Mouse (Mus musculus) lung, embryonic 15.5 days (tissue): ENCODE data around the gene Eed. TPM values are rescaled to one million over a fixed set of nuclear protein-coding genes. Genes with fewer than 3 reads are reported as not detected.

Experiments used
- ATAC-seq: fragments of 200-750 bp; cut with Nextera tagmentation; 2 replicates; pipeline ENCODE4 v1.8.0; 2017; ENCODE audit warnings: moderate number of reproducible peaks, borderline replicate concordance; ENCODE audit not compliant: low FRiP score, low TSS enrichment; ENCODE audit errors: extremely low read depth
- H3K27ac ChIP-seq: fragments of 300-500 bp; sonication (generic); 2 replicates; pipeline ENCODE4 v1.5.1; 2015; ENCODE audit warnings: moderate library complexity, mild to moderate bottlenecking, inconsistent platforms
- H3K27me3 ChIP-seq: fragments of 300-500 bp; sonication (generic); 2 replicates; pipeline ENCODE4 v1.6.1; 2015; ENCODE audit warnings: inconsistent platforms
- H3K36me3 ChIP-seq: fragments of 300-500 bp; sonication (generic); 2 replicates; pipeline ENCODE4 v1.6.1; 2015; ENCODE audit warnings: inconsistent platforms
- H3K4me1 ChIP-seq: fragments of 300-500 bp; sonication (generic); 2 replicates; pipeline ENCODE4 v1.6.1; 2015; ENCODE audit warnings: inconsistent platforms
- H3K4me2 ChIP-seq: fragments of 300-500 bp; sonication (generic); 2 replicates; pipeline ENCODE4 v1.6.1; 2015; ENCODE audit warnings: inconsistent platforms, mild to moderate bottlenecking, moderate library complexity
- H3K4me3 ChIP-seq: fragments of 300-500 bp; sonication (generic); 2 replicates; pipeline ENCODE4 v1.5.1; 2015; ENCODE audit warnings: mild to moderate bottlenecking, inconsistent platforms
- H3K9ac ChIP-seq: fragments of 300-500 bp; sonication (generic); 2 replicates; pipeline ENCODE4 v1.6.1; 2015; ENCODE audit warnings: inconsistent platforms
- H3K9me3 ChIP-seq: fragments of 300-500 bp; sonication (generic); 2 replicates; pipeline ENCODE4 v1.6.1; 2016; ENCODE audit warnings: inconsistent platforms
- WGBS: fragments of 180-500 bp; shearing (Covaris S2); methylation state at CpG from one replicate; pipeline ENCODE4 v1.1.7; 2015; 5-methylcytosine and 5-hydroxymethylcytosine counted together
- polyA plus RNA-seq: library from polyadenylated mRNA; unstranded; fragments of >200 nt; fragmentation: Nextera tagmentation; extraction: Ambion mirVana; gene quantifications from 2 replicates; pipeline ENCODE4 v1.2.1, GENCODE M21; 2015

Eed gene
- polyA plus RNA-seq: 73.7 and 79.3 TPM in 2 replicates

GRCm38 (mm10) chr7:89980485-89981422 is at the start of gene Eed:
Eed (minus strand) TSS chr7:89980983.
- peak; percentile 91 for ATAC-seq
- Histone ChIP-seq H3K9me3 (no peaks in the 10 kb centered on the region), H3K27me3 (no peaks in the 10 kb centered on the region), H3K4me2 (peak within 1 kb of the TSS; percentile 76), H3K4me1 (peaks cover 16% of the 10 kb centered on the region), H3K9ac (peak within 1 kb of the TSS; percentile 92), H3K27ac (peak within 1 kb of the TSS; percentile 100), H3K4me3 (peak within 1 kb of the TSS; percentile 76), H3K36me3 (peaks cover 8% of the 10 kb centered on the region)
- WGBS: under 1% methylated on average over 82 of the region's 87 CpGs

- Histone ChIP-seq H3K27me3 (no peaks in the 10 kb centered on the region), H3K4me1 (peaks cover 42% of the 10 kb centered on the region), H3K4me2 (peak overlapping the region; percentile 26), H3K36me3 (no peaks in the 10 kb centered on the region), H3K4me3 (no peak overlapping the region), H3K9ac (no peak overlapping the region), H3K9me3 (no peaks in the 10 kb centered on the region), H3K27ac (peak overlapping the region; percentile 75)
- 29% methylated on average over 20 of the region's 20 CpGs for WGBS
- ATAC-seq: peak; percentile 66; the same call in 1 of the 2 replicates
Measured at GRCm38 (mm10) chr7:90029548-90030485, 49.0 kb upstream of the Eed start.

GRCm38 (mm10) chr7:90028888-90029547 is 48.2 kb upstream of the Eed start:
- H3K4me1 ChIP-seq: peaks cover 39% of the 10 kb centered on the region
- H3K9me3 ChIP-seq: no peaks in the 10 kb centered on the region
- no peaks in the 10 kb centered on the region for H3K27me3 ChIP-seq
- H3K27ac ChIP-seq: peak overlapping the region; percentile 75
- ATAC-seq: peak; percentile 36; the same call in 1 of the 2 replicates
- no peak overlapping the region for H3K4me3 ChIP-seq
- H3K9ac ChIP-seq: no peak overlapping the region
- H3K36me3 ChIP-seq: no peaks in the 10 kb centered on the region
- H3K4me2 ChIP-seq: peak overlapping the region; percentile 26; the same call in 1 of the 2 replicates
- WGBS: 7% methylated on average over 8 of the region's 8 CpGs

- no peak overlapping the region for H3K4me2 ChIP-seq
- no peaks in the 10 kb centered on the region for H3K9me3 ChIP-seq
- H3K36me3 ChIP-seq: no peaks in the 10 kb centered on the region
- WGBS: 58% methylated on average over 6 of the region's 6 CpGs
- H3K9ac ChIP-seq: no peak overlapping the region
- H3K27me3 ChIP-seq: no peaks in the 10 kb centered on the region
- no peak for ATAC-seq
- no peak overlapping the region for H3K27ac ChIP-seq
- H3K4me1 ChIP-seq: peaks cover 36% of the 10 kb centered on the region
- no peak overlapping the region for H3K4me3 ChIP-seq
Measured at GRCm38 (mm10) chr7:90024975-90025374, 44.2 kb upstream of the Eed start.

- Histone ChIP-seq H3K27me3 (no peaks in the 10 kb centered on the region), H3K9ac (no peak overlapping the region), H3K27ac (peak overlapping the region; percentile 78), H3K4me2 (no peak overlapping the region), H3K4me1 (peaks cover 20% of the 10 kb centered on the region), H3K9me3 (no peaks in the 10 kb centered on the region), H3K36me3 (no peaks in the 10 kb centered on the region), H3K4me3 (no peak overlapping the region)
- peak; percentile 68 for ATAC-seq
- 21% methylated on average over 8 of the region's 9 CpGs for WGBS
Measured at GRCm38 (mm10) chr7:90022974-90023707, 42.4 kb upstream of the Eed start.

GRCm38 (mm10) chr7:90020331-90020730 is 39.5 kb upstream of the Eed start:
- no peaks in the 10 kb centered on the region for H3K27me3 ChIP-seq
- H3K9me3 ChIP-seq: no peaks in the 10 kb centered on the region
- H3K4me2 ChIP-seq: no peak overlapping the region
- no peak for ATAC-seq
- 87% methylated on average over 6 of the region's 6 CpGs for WGBS
- H3K36me3 ChIP-seq: no peaks in the 10 kb centered on the region
- H3K4me3 ChIP-seq: no peak overlapping the region
- H3K27ac ChIP-seq: no peak overlapping the region
- H3K4me1 ChIP-seq: peaks cover 21% of the 10 kb centered on the region
- no peak overlapping the region for H3K9ac ChIP-seq

- Histone ChIP-seq H3K36me3 (no peaks in the 10 kb centered on the region), H3K27me3 (no peaks in the 10 kb centered on the region), H3K9ac (no peak overlapping the region), H3K4me2 (no peak overlapping the region), H3K4me1 (peaks cover 21% of the 10 kb centered on the region), H3K4me3 (no peak overlapping the region), H3K27ac (no peak overlapping the region), H3K9me3 (no peaks in the 10 kb centered on the region)
- WGBS: 52% methylated on average over 10 of the region's 10 CpGs
- ATAC-seq: 0 out of 2 replicates have a peak, but pooled peaks have one; percentile 41
Measured at GRCm38 (mm10) chr7:90019570-90019969, 38.8 kb upstream of the Eed start.

- Histone ChIP-seq H3K4me3 (no peak overlapping the region), H3K27ac (peak overlapping the region; percentile 24; the same call in 1 of the 2 replicates), H3K9ac (no peak overlapping the region), H3K27me3 (no peaks in the 10 kb centered on the region), H3K4me2 (no peak overlapping the region), H3K9me3 (no peaks in the 10 kb centered on the region), H3K36me3 (no peaks in the 10 kb centered on the region), H3K4me1 (peaks cover 11% of the 10 kb centered on the region)
- peak; percentile 43; the same call in 1 of the 2 replicates for ATAC-seq
- WGBS: 23% methylated on average over 5 of the region's 5 CpGs
Measured at GRCm38 (mm10) chr7:90016930-90017588, 36.3 kb upstream of the Eed start.

- H3K4me2 ChIP-seq: no peak overlapping the region
- H3K36me3 ChIP-seq: no peaks in the 10 kb centered on the region
- H3K4me3 ChIP-seq: no peak overlapping the region
- peaks cover 11% of the 10 kb centered on the region for H3K4me1 ChIP-seq
- 65% methylated on average over 4 of the region's 4 CpGs for WGBS
- no peaks in the 10 kb centered on the region for H3K27me3 ChIP-seq
- H3K27ac ChIP-seq: 0 out of 2 replicates have a peak overlapping the region, but pooled peaks have one; percentile 24
- H3K9me3 ChIP-seq: no peaks in the 10 kb centered on the region
- no peak overlapping the region for H3K9ac ChIP-seq
- ATAC-seq: peak; percentile 72; the same call in 1 of the 2 replicates
Measured at GRCm38 (mm10) chr7:90016459-90016858, 35.7 kb upstream of the Eed start.
